Mouse (Mus musculus): ENCODE data around the gene Ppp6r2. TPM values are rescaled to one million over a fixed set of nuclear protein-coding genes. Genes with fewer than 3 reads are reported as not detected.
A peak's percentile ranks its signal among the peaks of the same experiment; 100 is the strongest.

Ppp6r2 gene
- total and polyA plus RNA-seq, 3 experiments: 8.7 to 14.7 (median 10.3) TPM

GRCm38 (mm10) chr15:89209886-89210761, 1.2 kb upstream of the Ppp6r2 start (continued):
- TF ChIP-seq JUND (conservative IDR thresholded peaks at IDR 0.05; ENCODE audit: low read depth, low read length) (no peak), ETS1 (conservative IDR thresholded peaks at IDR 0.05; ENCODE audit: low read depth, low read length) (no peak), BHLHE40 (IDR thresholded peaks at IDR 0.05; ENCODE audit: low read depth, low read length) (no peak), EP300 (IDR thresholded peaks at IDR 0.05; ENCODE audit: low read length) (peak; percentile 11; the same call in 1 of the 2 replicates), PAX5 (IDR thresholded peaks at IDR 0.05; ENCODE audit: low read length) (no peak), USF2 (conservative IDR thresholded peaks at IDR 0.05; ENCODE audit: low read depth, low read length) (no peak), ZNF384 (IDR thresholded peaks at IDR 0.05; ENCODE audit: low read depth, low read length) (peak; percentile 98), ZKSCAN1 (IDR thresholded peaks at IDR 0.05; ENCODE audit: borderline replicate concordance, low read depth, low read length) (no peak), ZMIZ1 (IDR thresholded peaks at IDR 0.05; ENCODE audit: low read depth, low read length) (no peak)

GRCm38 (mm10) chr15:89211716-89212461, 536 bp downstream of the Ppp6r2 start:
- H3K4me3 ChIP-seq (replicated peaks in 1 of 3; ENCODE audit: low read depth in 2 of 3, low read length in 2 of 3, poor library complexity in 1 of 3): peak overlapping the region; percentile 72 to 97 (median 91)
- no peak for TF ChIP-seq UBTF (IDR thresholded peaks at IDR 0.05; ENCODE audit: low read depth, low read length)
- peak; percentile 49; the same call in 1 of the 2 replicates for TF ChIP-seq SIN3A (IDR thresholded peaks at IDR 0.05; ENCODE audit: low read length)
- peak; percentile 50; the same call in 1 of the 2 replicates for TF ChIP-seq MXI1 (IDR thresholded peaks at IDR 0.05; ENCODE audit: low read depth, low read length)
- H3K9ac ChIP-seq (ENCODE audit: insufficient read depth, low read depth): peak overlapping the region; percentile 98
- in situ Hi-C loops (cut with MboI; ENCODE audit: low pct_ligation_motif_present, low pct_unique_long_range_greater_than_20kb, low sequenced_read_pairs) (loop anchor here (25.0 kb wide), 1 partner anchor 250 kb away; the partner anchor contains the start of gene Ttll8), dilution Hi-C loops (cut with MboI; ENCODE audit: extremely low pct_ligation_motif_present, extremely low pct_unique_long_range_greater_than_20kb, low sequenced_read_pairs) (no loop called here)
- peaks cover 4% of the 10 kb centered on the region for H3K9me3 ChIP-seq (replicated peaks; ENCODE audit: low read length)
- H3K27me3 ChIP-seq (replicated peaks): peaks cover 2% of the 10 kb centered on the region
- H3K4me1 ChIP-seq (ENCODE audit: control insufficient read depth in 1 of 2, insufficient read depth in 2 of 2): peaks cover 9 to 36% of the 10 kb centered on the region in 2 experiments; a peak in 3 of 4 replicates
- H3K79me2 ChIP-seq (replicated peaks; ENCODE audit: control insufficient read depth, extremely low read depth, insufficient read depth, poor library complexity, severe bottlenecking): peaks cover 13% of the 10 kb centered on the region
- H3K27ac ChIP-seq (ENCODE audit: insufficient read depth, low read depth): peak overlapping the region; percentile 54
- DNase-seq (ENCODE audit: extremely low read depth): peak; percentile 22
- peaks cover 0 to 15% of the 10 kb centered on the region in 2 experiments for H3K36me3 ChIP-seq (replicated peaks in 1 of 2; ENCODE audit: control insufficient read depth in 1 of 2, insufficient read depth in 1 of 2, low read length in 1 of 2)
- H3K4me2 ChIP-seq (ENCODE audit: insufficient read depth, low read depth, poor library complexity, severe bottlenecking): peak overlapping the region; percentile 48

- H3K4me1 ChIP-seq (ENCODE audit: control insufficient read depth in 1 of 2, insufficient read depth in 2 of 2): peaks cover 9 to 36% of the 10 kb centered on the region in 2 experiments; a peak in 3 of 4 replicates
- peak overlapping the region; percentile 98; the same call in 1 of the 2 replicates for H3K9ac ChIP-seq (ENCODE audit: insufficient read depth, low read depth)
Observed at GRCm38 (mm10) chr15:89212495-89212894, 1.1 kb downstream of the Ppp6r2 start.

More at GRCm38 (mm10) chr15:89212495-89212894, 1.1 kb downstream of the Ppp6r2 start:
- TF ChIP-seq IRF4 (IDR thresholded peaks at IDR 0.05; ENCODE audit: low read depth, low read length): no peak
- Histone ChIP-seq H3K4me2 (ENCODE audit: insufficient read depth, low read depth, poor library complexity, severe bottlenecking) (peak overlapping the region; percentile 48), H3K9me3 (replicated peaks; ENCODE audit: low read length) (peaks cover 4% of the 10 kb centered on the region), H3K27me3 (replicated peaks) (peaks cover 2% of the 10 kb centered on the region), H3K27ac (ENCODE audit: insufficient read depth, low read depth) (no peak overlapping the region), H3K36me3 (replicated peaks in 1 of 2; ENCODE audit: control insufficient read depth in 1 of 2, insufficient read depth in 1 of 2, low read length in 1 of 2) (peaks cover 0 to 16% of the 10 kb centered on the region in 2 experiments), H3K4me3 (replicated peaks in 1 of 3; ENCODE audit: low read depth in 2 of 3, low read length in 2 of 3, poor library complexity in 1 of 3) (peak overlapping the region in 1 of 3 experiments; percentile 91), H3K79me2 (replicated peaks; ENCODE audit: control insufficient read depth, extremely low read depth, insufficient read depth, poor library complexity, severe bottlenecking) (peaks cover 13% of the 10 kb centered on the region)
- dilution Hi-C loops (cut with MboI; ENCODE audit: extremely low pct_ligation_motif_present, extremely low pct_unique_long_range_greater_than_20kb, low sequenced_read_pairs): no loop called here
- DNase-seq (ENCODE audit: extremely low read depth): no peak
- in situ Hi-C loops (cut with MboI; ENCODE audit: low pct_ligation_motif_present, low pct_unique_long_range_greater_than_20kb, low sequenced_read_pairs): loop anchor here (25.0 kb wide), 1 partner anchor 250 kb away; the partner anchor contains the start of gene Ttll8
